Mouse (Mus musculus) G1E (cell line): ENCODE measurements around the gene 2810408A11Rik. TPM values are rescaled to one million over a fixed set of nuclear protein-coding genes. Genes with fewer than 3 reads are reported as not detected.
A peak's percentile ranks its signal among the peaks of the same experiment; 100 is the strongest.

ENCODE experiments used
- ATAC-seq: 2 replicates; pipeline ENCODE4 v1.8.0; 2016; ENCODE audit warnings: mild to moderate bottlenecking; ENCODE audit not compliant: insufficient number of reproducible peaks, poor library complexity, low FRiP score, severe bottlenecking; ENCODE audit errors: extremely low read depth
- DNase-seq: peaks from one replicate; pipeline ENCODE4 v3.0.0; 2012; ENCODE audit warnings: low spot score
- H3K27me3 ChIP-seq: 2 replicates; pipeline ENCODE4 v1.6.1; 2012; ENCODE audit warnings: mild to moderate bottlenecking, low read length, inconsistent platforms; ENCODE audit not compliant: insufficient read depth
- H3K36me3 ChIP-seq: replicated peaks from 2 replicates; pipeline ENCODE3; 2012; ENCODE audit warnings: mild to moderate bottlenecking, inconsistent platforms
- H3K4me1 ChIP-seq: 2 replicates; pipeline ENCODE4 v1.6.1; 2012; ENCODE audit warnings: low read depth, low read length, inconsistent platforms, mixed read lengths; ENCODE audit not compliant: insufficient read depth
- H3K4me3 ChIP-seq: 2 replicates; pipeline ENCODE4 v1.5.1; 2012; ENCODE audit warnings: low read depth, mild to moderate bottlenecking, inconsistent platforms, low read length, moderate library complexity, mixed read lengths
- H3K9me3 ChIP-seq: replicated peaks from 2 replicates; pipeline ENCODE4 v1.6.1; 2012; ENCODE audit warnings: inconsistent platforms
- CTCF ChIP-seq: IDR thresholded peaks from 2 replicates; pipeline ENCODE4 v1.5.1; 2012; ENCODE audit warnings: low read depth, low read length, inconsistent platforms, mixed read lengths
- GATA1 ChIP-seq: IDR thresholded peaks from 2 replicates; pipeline ENCODE4 v1.6.1; 2012; ENCODE audit warnings: borderline replicate concordance, low read length, inconsistent platforms, mixed read lengths
- GATA2 ChIP-seq: IDR thresholded peaks from 2 replicates; pipeline ENCODE4 v1.6.1; 2012; ENCODE audit warnings: low read depth, low read length, inconsistent platforms, borderline replicate concordance
- POLR2AphosphoS5 ChIP-seq: IDR thresholded peaks from 2 replicates; pipeline ENCODE4 v1.6.1; 2012; ENCODE audit warnings: low read depth, low read length, inconsistent platforms; ENCODE audit not compliant: insufficient replicate concordance
- TAL1 ChIP-seq: conservative IDR thresholded peaks from 2 replicates; pipeline ENCODE4 v1.6.1; 2012; ENCODE audit warnings: low read depth, low read length, inconsistent platforms, mixed read lengths
- polyA plus RNA-seq: library from polyadenylated mRNA; stranded (reverse); fragments of >175 nt; gene quantifications from 2 replicates; pipeline ENCODE4 v1.2.3, GENCODE M21; 2012
- total RNA-seq, 2 experiments: library from RNA; stranded (forward) in 1 of 2; stranded (reverse) in 1 of 2; fragments of 200-1000 nt in 1 of 2; fragments of >200 nt in 1 of 2; fragmentation: Nextera tagmentation in 1 of 2; gene quantifications; 2 replicates each; pipeline ENCODE4 v1.2.3; 2014 to 2017

The 2810408A11Rik gene
- total and polyA plus RNA-seq, 3 experiments, result 1.2 to 6.6 (median 4.4) TPM

DNA sequence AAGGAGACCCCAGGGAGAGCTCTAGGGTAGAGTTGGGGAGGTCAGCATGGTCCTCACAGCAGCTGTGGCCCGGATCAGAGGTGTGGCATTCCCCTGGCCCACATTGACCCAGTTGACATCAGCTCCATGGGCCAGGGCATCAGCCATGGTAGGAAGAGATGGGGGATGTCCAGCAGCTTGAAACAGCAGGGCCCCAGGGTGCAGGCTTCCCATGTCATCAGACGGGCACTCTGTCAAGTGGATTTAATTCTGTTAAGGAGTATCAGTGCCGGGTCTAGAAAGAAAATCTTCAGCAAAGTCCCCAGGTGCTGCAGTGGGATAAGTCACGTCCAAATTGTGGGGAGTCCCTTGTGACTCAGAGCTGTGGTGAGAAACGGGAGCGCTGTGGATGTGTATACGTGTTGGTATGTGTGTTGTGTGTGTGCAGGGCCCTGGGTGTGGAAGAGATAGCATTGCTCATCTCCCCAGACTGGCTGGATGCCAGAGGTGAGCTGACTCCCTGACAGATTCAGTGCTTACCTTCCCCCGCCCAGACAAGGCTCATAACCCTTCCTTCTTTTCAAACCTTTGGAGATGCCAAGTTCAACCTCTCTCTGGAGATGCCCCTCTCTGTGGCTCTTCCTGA, 17.1 kb downstream of the 2810408A11Rik start:
- Histone ChIP-seq H3K36me3 (peaks cover 81% of the 10 kb centered on the region), H3K9me3 (no peaks in the 10 kb centered on the region), H3K4me1 (peaks cover 80% of the 10 kb centered on the region), H3K27me3 (peaks cover 7% of the 10 kb centered on the region; the same call in 1 of the 2 replicates), H3K4me3 (no peak overlapping the region)
- no peak for DNase-seq
- TF ChIP-seq TAL1 (no peak), GATA2 (no peak), POLR2AphosphoS5 (no peak), CTCF (no peak), GATA1 (no peak)
- ATAC-seq, result no peak

DNA sequence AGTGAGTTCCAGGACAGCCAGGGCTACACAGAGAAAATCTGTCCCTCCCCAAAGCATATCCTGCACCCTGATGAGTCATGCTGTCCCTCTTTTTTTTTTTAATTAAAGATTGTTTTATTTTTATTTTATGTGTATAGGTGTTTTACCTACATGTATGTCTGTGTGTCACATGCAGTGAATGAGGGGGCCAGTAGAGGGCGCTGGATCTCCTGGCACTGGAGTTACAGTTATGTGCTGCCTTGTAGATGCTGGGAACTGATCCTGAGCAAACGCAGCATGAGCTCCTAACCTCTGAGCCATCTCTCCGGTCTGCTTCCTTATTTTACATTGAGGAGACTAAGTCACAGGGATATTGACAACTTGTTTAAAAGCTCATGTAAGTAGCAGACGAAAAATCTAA, 17.7 kb downstream of the 2810408A11Rik start:
- peaks cover 7% of the 10 kb centered on the region; the same call in 1 of the 2 replicates for H3K27me3 ChIP-seq
- DNase-seq, result no peak
- no peak for ATAC-seq
- no peaks in the 10 kb centered on the region for H3K9me3 ChIP-seq
- H3K36me3 ChIP-seq, result peaks cover 77% of the 10 kb centered on the region
- no peak for TF ChIP-seq CTCF
- TF ChIP-seq GATA1, result no peak
- peaks cover 80% of the 10 kb centered on the region for H3K4me1 ChIP-seq
- H3K4me3 ChIP-seq, result no peak overlapping the region

DNA sequence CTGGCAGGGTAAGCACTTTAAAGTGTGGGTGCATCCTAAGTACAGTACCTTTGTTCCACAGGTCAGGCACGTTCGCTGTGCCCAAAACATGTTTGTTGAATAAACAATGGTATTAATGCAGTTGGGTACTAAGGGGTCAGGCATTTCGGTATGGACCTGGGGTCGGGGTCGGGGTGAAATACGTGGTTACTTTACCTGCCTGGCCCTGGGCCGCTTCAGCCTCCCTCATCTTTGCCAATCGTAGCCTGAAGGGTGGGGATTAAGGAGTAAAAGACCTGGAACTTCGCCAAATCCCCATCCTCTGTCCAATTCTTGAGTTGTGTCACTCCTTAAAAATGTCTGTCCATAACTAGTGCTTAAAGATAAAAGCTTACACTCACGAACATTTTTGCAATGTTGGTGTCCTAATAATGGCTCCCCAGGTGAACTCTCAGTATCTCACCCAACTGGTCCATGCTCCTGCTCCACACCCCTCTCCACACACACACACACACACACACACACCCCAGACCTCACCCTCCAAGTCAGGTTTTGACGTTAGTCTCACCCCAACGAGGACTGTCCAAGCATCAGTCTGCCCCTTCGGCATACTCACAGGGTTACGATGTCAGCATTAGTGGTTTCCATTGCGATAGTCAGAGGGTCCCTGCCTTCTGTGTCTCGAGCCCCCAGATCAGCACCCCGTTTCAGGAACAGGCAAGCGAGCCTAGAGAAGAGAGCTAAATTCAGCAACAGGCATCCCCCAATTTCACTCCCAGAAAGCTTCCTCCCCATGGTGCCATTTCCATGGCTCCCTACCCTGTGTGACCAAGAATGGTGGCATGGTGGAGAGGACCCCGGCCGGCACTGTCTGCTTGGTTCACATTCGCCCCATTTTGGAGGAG, 18.8 kb downstream of the 2810408A11Rik start:
- Histone ChIP-seq H3K4me3 (peak overlapping the region; percentile 72; the same call in 1 of the 2 replicates), H3K27me3 (peaks cover 7% of the 10 kb centered on the region; the same call in 1 of the 2 replicates), H3K36me3 (peaks cover 66% of the 10 kb centered on the region), H3K9me3 (no peaks in the 10 kb centered on the region), H3K4me1 (peaks cover 75% of the 10 kb centered on the region)
- TF ChIP-seq GATA2, result no peak
- TF ChIP-seq TAL1, result no peak
- no peak for TF ChIP-seq GATA1
- TF ChIP-seq POLR2AphosphoS5, result no peak
- TF ChIP-seq CTCF, result no peak
- DNase-seq (no peak), ATAC-seq (no peak)

DNA sequence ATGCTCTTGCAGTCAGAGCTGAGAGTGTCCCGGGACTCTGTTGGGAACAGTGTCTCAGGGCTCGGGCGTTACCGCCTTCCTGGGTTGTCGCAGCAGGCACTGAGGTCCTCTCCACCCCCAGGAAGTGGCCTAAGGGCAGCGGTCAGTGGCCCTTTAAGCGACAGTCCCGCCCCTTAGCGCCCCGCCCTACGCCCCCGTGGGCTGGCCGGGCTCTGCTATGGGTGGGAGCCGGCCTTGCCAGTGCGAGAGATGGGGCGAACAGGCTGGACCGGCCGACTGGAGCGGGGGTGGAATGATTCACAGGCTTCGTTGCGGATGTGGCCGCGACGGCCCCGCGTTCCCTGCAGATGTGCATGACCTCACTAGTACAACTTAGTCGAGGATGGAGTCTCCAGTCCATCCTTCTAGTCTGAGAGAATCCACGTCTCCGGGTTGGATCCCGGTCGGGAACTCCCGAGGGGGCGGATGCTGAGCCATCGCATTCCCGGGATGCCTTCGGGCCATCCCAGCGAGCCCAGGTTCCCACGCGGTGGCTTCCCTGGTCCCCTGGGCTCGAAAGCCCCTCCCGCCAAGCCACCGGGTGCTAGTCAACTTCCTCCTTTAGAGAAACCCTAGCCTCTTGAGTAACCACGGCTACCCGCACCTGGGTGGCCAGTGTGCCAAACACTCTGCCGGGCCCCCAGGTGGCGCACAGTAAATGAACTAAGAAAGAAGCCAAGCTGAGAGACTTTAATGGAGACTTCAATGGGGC, 19.8 kb downstream of the 2810408A11Rik start, which contains the start of gene Kctd11:
TSS of gene Kctd11 (minus strand) at position 554 of the 751 bp plus-strand sequence.
- TF ChIP-seq GATA1 (no peak), GATA2 (no peak)
- Histone ChIP-seq H3K4me3 (peak within 1 kb of the TSS; percentile 72), H3K36me3 (peaks cover 56% of the 10 kb centered on the region), H3K27me3 (peaks cover 7% of the 10 kb centered on the region; the same call in 1 of the 2 replicates), H3K9me3 (no peaks in the 10 kb centered on the region), H3K4me1 (peaks cover 76% of the 10 kb centered on the region)
- ATAC-seq (0 out of 2 replicates have a peak, but pooled peaks have one; percentile 31), DNase-seq (peak; percentile 83)

DNA sequence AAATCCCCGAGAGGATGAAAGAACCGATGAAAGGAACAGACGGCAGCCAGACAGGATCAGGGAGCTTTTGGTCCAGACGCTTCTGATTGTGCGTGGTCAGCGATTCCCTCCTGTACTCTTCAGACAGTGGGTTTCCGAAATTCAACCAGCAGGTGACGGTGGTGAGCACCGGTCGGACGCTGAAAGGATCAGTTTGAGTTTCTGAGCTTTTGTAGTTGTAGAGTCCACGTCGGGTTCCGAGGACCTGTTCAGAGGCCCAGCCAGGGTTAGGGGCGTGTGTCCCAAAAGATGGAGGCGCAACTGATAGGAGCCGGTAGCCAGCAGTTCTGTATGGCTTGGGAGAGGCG, 20.3 kb downstream of the 2810408A11Rik start:
- Histone ChIP-seq H3K9me3 (no peaks in the 10 kb centered on the region), H3K4me3 (peak overlapping the region; percentile 72), H3K27me3 (peaks cover 7% of the 10 kb centered on the region; the same call in 1 of the 2 replicates), H3K36me3 (peaks cover 51% of the 10 kb centered on the region), H3K4me1 (peaks cover 71% of the 10 kb centered on the region)
- ATAC-seq, result peak; percentile 31; the same call in 1 of the 2 replicates
- DNase-seq, result peak; percentile 41
- TF ChIP-seq POLR2AphosphoS5 (no peak), GATA2 (no peak), CTCF (peak; percentile 79)

DNA sequence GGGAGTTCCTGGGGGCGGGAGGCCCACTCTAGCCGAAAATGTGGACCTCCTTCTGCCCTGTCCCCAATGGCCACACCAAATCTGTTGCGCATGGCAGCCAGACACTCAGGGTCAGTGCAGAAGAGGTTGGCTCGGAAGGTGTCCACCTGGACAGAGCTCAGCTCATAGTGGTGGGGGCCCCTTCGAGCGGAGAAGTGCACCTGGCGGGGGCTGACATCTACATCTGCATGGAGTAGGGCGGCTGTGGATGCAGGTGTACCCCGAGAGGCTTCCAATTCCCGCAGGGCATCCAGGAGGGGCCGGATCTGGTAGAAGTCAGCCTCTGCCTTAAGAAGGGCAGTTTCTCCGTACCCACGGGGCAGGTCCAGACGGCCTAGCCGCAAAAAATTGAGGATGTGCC, 21.1 kb downstream of the 2810408A11Rik start:
- Histone ChIP-seq H3K4me3 (no peak overlapping the region), H3K9me3 (no peaks in the 10 kb centered on the region), H3K27me3 (peaks cover 8% of the 10 kb centered on the region), H3K36me3 (peaks cover 43% of the 10 kb centered on the region), H3K4me1 (peaks cover 63% of the 10 kb centered on the region)
- TF ChIP-seq CTCF, result no peak
- TF ChIP-seq POLR2AphosphoS5, result no peak
- no peak for TF ChIP-seq TAL1
- no peak for TF ChIP-seq GATA1
- no peak for TF ChIP-seq GATA2
- ATAC-seq, result no peak
- no peak for DNase-seq
